Mouse (Mus musculus) yolk sac, embryonic 10.5 days (tissue): Measurements from ENCODE around the gene Selenon.

Source experiments
- DNase-seq: peaks from one replicate; pipeline ENCODE4 v3.0.0-alpha.2; 2017; ENCODE audit warnings: low spot score

Gene Selenon

GRCm38 (mm10) chr4:134546814-134547705 lies 4.9 kb downstream of the Selenon start:
- no peak for DNase-seq

GRCm38 (mm10) chr4:134543261-134543660 lies 8.7 kb downstream of the Selenon start:
- peak; percentile 81 for DNase-seq

- no peak for DNase-seq
Observed at GRCm38 (mm10) chr4:134542726-134543125, 9.2 kb downstream of the Selenon start.

- DNase-seq = no peak
Observed at GRCm38 (mm10) chr4:134538997-134539580, 12.9 kb downstream of the Selenon start.

GRCm38 (mm10) chr4:134535787-134536151 lies 16.2 kb downstream of the Selenon start:
- DNase-seq = no peak

- DNase-seq = peak; percentile 98
Observed at GRCm38 (mm10) chr4:134534932-134535786, 16.8 kb downstream of the Selenon start, which contains the start of gene Mtfr1l. TSS of gene Mtfr1l (minus strand) at chr4:134535387.

GRCm38 (mm10) chr4:134534124-134534886 lies 17.7 kb downstream of the Selenon start:
- DNase-seq = peak; percentile 58

GRCm38 (mm10) chr4:134533421-134533820 lies 18.5 kb downstream of the Selenon start:
- no peak for DNase-seq

GRCm38 (mm10) chr4:134532928-134533327 lies 19.0 kb downstream of the Selenon start:
- no peak for DNase-seq

GRCm38 (mm10) chr4:134526220-134526619 lies 25.7 kb downstream of the Selenon start:
- no peak for DNase-seq

GRCm38 (mm10) chr4:134525806-134526205 lies 26.2 kb downstream of the Selenon start:
- DNase-seq = no peak

- no peak for DNase-seq
Observed at GRCm38 (mm10) chr4:134523447-134523846, 28.5 kb downstream of the Selenon start.

- DNase-seq = no peak
Observed at GRCm38 (mm10) chr4:134519281-134519680, 32.7 kb downstream of the Selenon start.

- DNase-seq = no peak
Observed at GRCm38 (mm10) chr4:134518541-134518940, 33.4 kb downstream of the Selenon start.

- no peak for DNase-seq
Observed at GRCm38 (mm10) chr4:134517719-134518118, 34.2 kb downstream of the Selenon start.

- peak; percentile 73 for DNase-seq
Observed at GRCm38 (mm10) chr4:134516981-134517380, 35.0 kb downstream of the Selenon start.

GRCm38 (mm10) chr4:134515614-134516013 lies 36.4 kb downstream of the Selenon start:
- peak; percentile 36 for DNase-seq

GRCm38 (mm10) chr4:134514309-134514930 lies 37.5 kb downstream of the Selenon start:
- DNase-seq = no peak

- DNase-seq = peak; percentile 86
Observed at GRCm38 (mm10) chr4:134512798-134513197, 39.2 kb downstream of the Selenon start.

- no peak for DNase-seq
Observed at GRCm38 (mm10) chr4:134511730-134512129, 40.2 kb downstream of the Selenon start.

GRCm38 (mm10) chr4:134510845-134511411 lies 41.0 kb downstream of the Selenon start, which contains the start of gene Aunip:
TSS of gene Aunip (plus strand) at chr4:134510999.
- peak; percentile 95 for DNase-seq
